Mouse (Mus musculus) layer of hippocampus, adult 2 months (tissue): ENCODE results near the gene Pycr1. TPM values are rescaled to one million over a fixed set of nuclear protein-coding genes. Genes with fewer than 3 reads are reported as not detected.

Source experiments
- DNase-seq, 2 experiments: peaks; one replicate each; pipeline ENCODE4 v3.0.0; 2022; ENCODE audit warnings: low spot score in 2 of 2
- H3K27ac ChIP-seq: fragments of 200-600 bp; 2 replicates; pipeline ENCODE4 v1.8.1; 2022
- H3K4me3 ChIP-seq: fragments of 200-600 bp; 2 replicates; pipeline ENCODE4 v1.8.1; 2022; ENCODE audit warnings: mild to moderate bottlenecking
- CTCF ChIP-seq: fragments of 200-600 bp; conservative IDR thresholded peaks from 2 replicates; pipeline ENCODE4 v1.8.1; 2022; ENCODE audit warnings: antibody characterized with exemption, mild to moderate bottlenecking, moderate library complexity
- total RNA-seq, 2 experiments: library from RNA; stranded (reverse); gene quantifications; 2 replicates each; pipeline ENCODE4 v1.2.3; 2021

The Pycr1 gene
- total RNA-seq, 2 experiments from 2014 or later = 1.3 to 1.8 TPM

DNA sequence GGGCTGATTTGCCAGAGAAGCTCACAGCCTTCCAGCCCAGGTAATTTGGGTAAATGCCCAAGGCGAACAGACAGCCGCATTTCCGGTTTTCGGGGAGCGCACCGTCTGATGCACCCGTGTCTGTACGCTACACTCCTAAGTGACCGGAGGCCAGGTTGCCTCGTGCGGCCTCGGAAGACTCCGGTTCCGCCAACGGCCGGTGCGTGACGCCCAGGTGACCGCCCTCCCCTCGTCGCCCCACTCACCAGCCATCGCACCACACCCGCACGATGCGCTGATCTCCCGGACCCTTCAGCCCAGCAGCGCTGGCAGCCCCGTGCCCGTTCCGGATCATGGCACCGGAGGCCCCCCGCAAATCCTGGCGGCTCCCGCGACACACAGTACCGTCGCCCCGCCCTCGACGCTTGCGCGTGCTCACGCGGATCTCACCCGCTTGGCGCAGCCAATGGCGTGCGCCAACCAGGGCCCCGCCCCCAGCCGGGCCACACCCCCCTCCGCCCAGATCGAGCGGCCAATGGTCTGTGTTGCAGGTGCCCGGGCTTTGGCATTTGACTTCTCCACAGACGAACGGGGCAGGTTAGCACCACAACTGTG lies 26.0 kb downstream of the Pycr1 start, which contains the start of gene Pcyt2:
Gene Pcyt2 (minus strand): TSS at position 418 of the 594 bp plus-strand sequence.
- Histone ChIP-seq H3K4me3 (peak within 1 kb of the TSS; percentile 78), H3K27ac (peak within 1 kb of the TSS; percentile 94)
- TF ChIP-seq CTCF = no peak
- peak; percentile 91 to 93 for DNase-seq

DNA sequence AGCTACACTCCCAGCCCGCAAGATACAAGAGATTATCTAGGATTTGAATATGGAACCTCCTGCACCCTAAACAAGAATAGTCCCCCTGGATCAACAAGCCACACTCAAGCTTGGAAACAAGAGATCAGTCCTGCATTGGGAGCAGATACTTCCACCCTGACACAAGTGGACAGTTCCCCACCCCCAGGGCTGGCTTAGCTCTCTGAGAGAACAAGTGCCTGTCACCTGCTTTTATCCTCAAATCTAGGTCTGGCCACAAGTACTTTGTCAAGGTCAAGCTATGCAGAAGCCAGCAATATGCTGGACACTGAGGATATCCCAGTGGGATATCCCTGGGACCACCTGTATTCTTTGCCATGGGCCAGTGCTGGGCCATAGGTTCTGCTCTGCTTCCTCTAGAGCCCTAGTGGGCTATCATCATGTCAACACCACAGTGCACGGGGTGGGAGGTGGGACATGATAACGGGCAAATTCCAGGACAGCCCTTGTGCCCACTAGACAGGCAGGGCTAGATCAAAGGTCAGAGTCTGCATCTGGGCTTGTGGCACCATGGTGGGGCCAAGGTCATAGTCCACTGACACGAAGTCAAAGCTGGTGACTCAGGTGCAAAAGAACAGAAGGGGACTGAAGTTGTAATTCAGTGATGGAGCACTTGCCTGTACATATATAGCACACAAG lies 26.8 kb downstream of the Pycr1 start:
- Histone ChIP-seq H3K4me3 (peak overlapping the region; percentile 78), H3K27ac (peak overlapping the region; percentile 94)
- no peak for DNase-seq
- no peak for TF ChIP-seq CTCF

DNA sequence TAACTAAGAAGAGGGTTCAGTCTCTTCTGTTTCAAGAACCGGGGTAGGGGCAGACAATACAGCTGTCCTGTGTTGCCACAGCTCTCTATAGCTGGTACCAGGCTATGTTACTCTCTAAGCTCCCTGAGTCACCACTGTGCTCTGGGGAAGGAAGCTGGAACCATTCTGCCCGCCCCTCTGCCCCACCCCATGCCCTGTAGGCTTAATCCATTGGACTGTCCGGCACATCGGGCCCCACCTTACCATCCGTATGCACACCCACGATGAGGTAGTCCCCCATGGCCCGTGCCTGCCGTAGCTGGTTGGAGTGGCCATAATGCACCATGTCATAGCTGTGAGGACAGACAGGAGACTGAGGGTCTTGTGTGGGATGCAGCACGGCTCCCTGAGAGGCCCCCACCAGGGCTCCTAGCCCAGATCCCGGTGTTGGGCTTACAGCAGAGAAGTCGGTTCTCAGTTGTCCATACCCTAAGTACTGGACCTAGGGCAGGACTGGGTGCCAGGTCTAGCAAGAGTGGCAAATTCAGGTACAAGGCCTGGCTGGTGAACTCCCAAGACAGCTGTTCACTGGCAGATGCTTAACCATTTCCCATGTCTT lies 27.9 kb downstream of the Pycr1 start:
- peak overlapping the region; percentile 61; the same call in 1 of the 2 replicates for H3K27ac ChIP-seq

DNA sequence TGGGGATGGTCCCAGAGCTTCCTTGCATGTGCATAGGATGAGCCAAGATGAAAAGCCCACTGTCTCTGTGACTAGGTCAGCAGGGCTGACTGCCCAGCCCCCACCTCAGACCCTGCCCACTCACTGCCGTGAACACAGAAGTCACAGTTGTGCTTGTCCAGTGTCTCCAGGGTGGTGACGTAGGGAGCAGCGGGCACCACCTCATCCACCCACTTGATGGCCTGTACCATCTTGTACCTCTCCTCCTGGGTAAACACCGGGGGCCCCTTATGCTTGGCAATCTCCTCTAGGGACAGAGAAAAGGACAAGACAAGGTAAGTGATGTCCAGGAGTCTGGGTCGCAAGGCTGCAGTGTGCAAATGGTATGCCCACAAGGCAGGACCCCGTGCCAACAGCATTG lies 28.4 kb downstream of the Pycr1 start:
- H3K27ac ChIP-seq = 0 out of 2 replicates have a peak overlapping the region, but pooled peaks have one; percentile 61
- H3K4me3 ChIP-seq = no peak overlapping the region
- TF ChIP-seq CTCF = no peak
- no peak for DNase-seq

More for the DNA sequence above, 27.9 kb downstream of the Pycr1 start:
- no peak for DNase-seq
- no peak for TF ChIP-seq CTCF
- H3K4me3 ChIP-seq = no peak overlapping the region

DNA sequence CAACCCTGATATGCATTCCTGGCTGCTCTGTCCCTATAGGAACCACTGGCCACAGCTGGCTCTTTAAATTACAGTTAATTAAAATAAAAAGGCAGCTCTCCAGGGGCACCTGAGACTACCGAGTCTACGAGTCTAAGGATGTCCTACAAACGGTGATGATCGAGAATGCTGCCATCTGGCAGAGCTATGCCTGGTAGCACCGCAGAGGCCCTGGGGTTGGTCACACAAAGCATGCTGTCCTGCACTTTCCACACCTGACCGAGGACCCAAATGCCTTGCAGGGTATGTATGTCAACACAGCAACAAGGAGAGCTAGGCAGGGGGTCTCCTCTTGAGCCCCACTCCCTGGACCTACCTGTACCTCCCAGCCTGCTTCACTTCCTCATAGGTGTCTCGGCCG lies 29.6 kb downstream of the Pycr1 start:
- no peak for DNase-seq
- H3K27ac ChIP-seq = no peak overlapping the region
- no peak overlapping the region for H3K4me3 ChIP-seq
- no peak for TF ChIP-seq CTCF

DNA sequence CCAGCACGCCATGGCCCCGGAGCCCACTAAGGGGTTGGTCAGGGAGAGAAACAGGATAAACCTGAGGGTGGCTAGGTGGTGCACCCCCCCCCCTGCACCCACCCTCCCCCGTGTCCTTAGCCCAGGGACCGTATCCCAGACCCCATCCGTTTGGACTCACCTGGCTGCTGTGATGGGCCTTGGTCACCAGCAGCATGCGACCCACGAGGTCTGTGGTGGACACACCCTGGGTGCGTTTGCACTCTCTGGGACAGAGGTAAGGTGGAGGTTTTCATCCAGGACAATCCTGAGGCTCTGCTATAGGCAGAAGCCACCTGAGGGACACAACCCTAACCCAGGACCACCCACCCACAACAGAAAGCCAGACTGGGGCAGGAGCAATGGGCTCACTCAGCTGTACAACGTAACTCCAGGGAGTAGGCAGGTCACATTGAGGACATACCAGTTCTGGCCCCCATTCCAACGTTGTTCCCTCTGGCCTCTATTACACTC lies 30.0 kb downstream of the Pycr1 start:
- H3K27ac ChIP-seq = no peak overlapping the region
- no peak for TF ChIP-seq CTCF
- no peak overlapping the region for H3K4me3 ChIP-seq
- no peak for DNase-seq

DNA sequence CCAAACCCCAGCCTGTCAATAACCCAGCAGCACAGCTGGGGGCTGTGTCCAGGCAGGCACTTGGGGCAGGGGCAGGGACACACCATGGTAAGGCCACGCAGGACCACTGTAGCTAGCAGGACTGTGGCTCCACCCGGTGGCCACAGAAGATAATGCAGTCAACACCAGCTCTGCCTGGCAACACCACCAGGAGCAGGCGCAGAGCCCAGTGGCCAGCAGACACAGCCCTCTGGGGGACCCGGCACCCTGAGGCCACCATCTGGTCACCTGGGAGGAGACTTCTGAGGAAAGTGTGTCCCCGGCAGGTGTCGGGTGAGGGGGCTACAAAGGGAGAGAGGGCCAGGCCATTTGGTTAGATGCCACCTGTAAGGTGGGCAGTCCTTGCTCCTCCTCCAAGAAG lies 30.8 kb downstream of the Pycr1 start:
- Histone ChIP-seq H3K4me3 (no peak overlapping the region), H3K27ac (no peak overlapping the region)
- peak; percentile 90 for TF ChIP-seq CTCF
- peak; percentile 58 to 76 for DNase-seq

DNA sequence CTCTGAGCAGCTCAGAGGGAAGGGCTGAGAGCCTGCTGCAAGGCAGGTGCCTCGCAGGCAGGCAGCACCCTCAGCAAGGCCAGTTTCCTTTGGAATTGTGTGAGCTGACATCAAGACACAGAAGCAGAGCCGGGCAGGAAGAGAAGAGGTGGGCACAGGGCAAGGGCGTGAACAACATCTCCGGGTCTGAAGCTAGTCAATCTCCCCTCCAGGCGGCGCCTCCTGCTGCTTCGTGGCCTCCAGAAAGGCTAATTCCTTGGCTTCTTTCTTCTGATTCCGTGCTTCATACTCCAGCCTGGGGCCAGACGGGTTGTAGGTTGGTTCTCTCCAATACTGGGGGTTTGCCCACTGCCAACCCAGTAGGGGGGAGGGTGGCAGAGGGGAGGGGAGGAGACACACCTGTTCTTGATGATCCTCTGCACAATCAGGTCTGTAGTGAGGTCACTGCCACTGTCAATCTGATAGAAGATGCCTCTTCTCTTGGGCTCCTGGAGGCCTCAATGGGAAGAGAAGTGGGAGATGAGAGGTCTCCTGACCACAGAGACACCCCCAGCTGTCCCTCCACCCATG lies 33.0 kb downstream of the Pycr1 start:
- H3K27ac ChIP-seq = no peak overlapping the region
- DNase-seq = no peak
- TF ChIP-seq CTCF = no peak
- no peak overlapping the region for H3K4me3 ChIP-seq

DNA sequence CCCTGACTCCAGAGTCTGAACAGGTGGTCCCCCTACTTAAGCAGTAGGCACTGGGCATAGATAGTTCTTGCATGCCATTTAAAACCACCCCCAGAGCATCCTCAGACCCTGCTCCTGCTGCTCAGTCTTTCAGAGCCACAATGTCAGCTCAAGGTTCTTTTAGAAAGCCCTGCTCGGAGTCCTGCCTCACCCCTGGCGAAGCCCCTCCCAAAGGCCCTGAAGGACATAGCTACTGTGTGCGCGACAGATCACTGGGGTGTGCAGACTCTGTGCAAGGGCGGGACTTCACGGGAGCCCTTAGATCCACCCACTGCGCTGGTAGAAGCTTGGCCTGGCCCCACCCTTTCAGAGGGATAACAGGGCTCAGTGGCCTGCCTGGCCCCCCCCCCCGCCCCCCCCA lies 34.3 kb downstream of the Pycr1 start:
- no peak overlapping the region for H3K27ac ChIP-seq
- DNase-seq = no peak
- no peak for TF ChIP-seq CTCF
- no peak overlapping the region for H3K4me3 ChIP-seq

DNA sequence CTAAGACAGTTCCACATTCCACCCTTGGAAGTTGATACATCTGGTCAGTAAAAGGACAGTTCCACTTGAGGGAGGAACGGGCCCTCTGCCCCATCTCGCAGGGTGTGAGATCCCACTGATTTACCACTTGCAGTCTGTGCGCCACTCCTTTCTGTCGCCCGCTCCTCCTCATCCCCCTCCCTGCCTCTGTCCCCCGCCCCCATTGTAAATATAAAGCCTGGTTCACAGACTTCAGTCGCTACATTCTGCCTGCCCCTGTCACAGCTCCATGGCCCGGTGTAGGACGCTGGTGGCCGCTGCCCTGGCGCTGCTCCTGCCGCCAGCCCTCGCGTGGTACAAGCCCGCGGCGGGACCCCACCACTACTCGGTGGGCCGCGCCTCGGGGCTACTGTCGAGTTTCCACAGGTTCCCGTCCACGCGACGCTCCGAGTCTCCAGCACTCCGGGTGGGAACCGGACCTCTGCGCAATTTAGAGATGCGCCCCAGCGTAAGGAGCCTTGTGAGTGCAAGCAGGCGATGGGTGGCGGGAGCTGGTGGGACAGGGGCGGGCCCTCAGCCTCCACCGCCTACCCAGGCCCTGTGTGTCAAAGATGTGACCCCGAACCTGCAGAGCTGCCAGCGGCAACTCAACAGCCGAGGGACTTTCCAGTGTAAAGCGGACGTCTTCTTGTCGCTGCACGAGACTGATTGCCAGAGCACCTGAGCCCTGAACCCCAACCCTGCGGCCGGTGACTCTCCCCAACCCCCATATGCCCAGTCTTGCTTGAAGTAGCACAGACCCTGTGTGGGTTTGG lies 35.1 kb downstream of the Pycr1 start, which contains the start of gene Npb:
Gene Npb (plus strand): TSS at position 237 of the 794 bp plus-strand sequence.
- DNase-seq = no peak
- TF ChIP-seq CTCF = no peak
- Histone ChIP-seq H3K4me3 (no peak within 1 kb of the TSS; the same call in 1 of the 2 replicates), H3K27ac (no peak within 1 kb of the TSS)

DNA sequence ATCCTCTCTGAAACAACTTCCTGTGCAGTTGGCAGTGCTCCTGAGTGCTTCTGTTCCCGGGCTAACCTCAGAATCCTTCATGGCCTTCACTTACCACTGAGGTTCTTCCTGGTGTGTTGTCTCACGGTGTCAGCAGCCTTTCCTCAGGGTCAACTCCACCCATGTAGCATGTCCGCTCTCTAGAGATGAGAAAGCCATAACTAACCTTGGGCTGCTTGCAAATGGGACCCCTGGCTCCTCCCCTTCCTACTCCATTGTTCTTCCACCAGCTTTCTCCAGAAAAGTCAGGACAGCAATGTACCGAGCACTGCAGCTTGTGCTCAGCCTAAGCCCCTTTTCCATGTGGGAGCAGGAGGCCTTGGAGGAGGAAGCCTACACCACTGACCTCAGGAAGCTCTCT lies 36.8 kb downstream of the Pycr1 start:
- DNase-seq = no peak
- no peak for TF ChIP-seq CTCF
- Histone ChIP-seq H3K27ac (no peak overlapping the region), H3K4me3 (no peak overlapping the region)

DNA sequence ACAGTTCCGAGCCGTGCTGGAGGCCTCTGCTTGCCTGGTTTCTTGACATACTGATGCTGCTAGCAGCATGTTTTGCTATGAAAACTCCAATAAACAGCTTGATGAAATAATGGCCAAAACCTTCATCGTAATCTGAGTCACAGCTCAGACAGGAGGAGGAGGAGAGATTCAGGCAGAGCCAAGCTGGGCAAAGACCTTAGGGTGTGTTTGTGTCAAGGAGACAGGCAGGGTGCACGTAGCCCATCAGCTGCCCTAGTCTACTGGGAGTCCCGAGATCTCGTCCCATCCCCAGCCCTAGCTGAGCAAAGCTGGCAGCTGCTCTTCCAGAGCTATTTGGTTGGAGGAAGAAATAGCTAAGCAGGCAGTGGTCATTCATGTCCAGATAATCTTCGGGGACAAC lies 37.9 kb downstream of the Pycr1 start:
- Histone ChIP-seq H3K4me3 (no peak overlapping the region), H3K27ac (peak overlapping the region; percentile 10; the same call in 1 of the 2 replicates)
- DNase-seq = no peak
- TF ChIP-seq CTCF = no peak
